Comparison of ENCODE assay signal across 12 mouse cellular contexts in genomic region chr9:49935555-49936376, GRCm38 (mm10).
A peak's percentile ranks its signal among the peaks of the same experiment; 100 is the strongest.
DNase-seq lines count a peak whose midpoint lies in the region; ATAC-seq and TF ChIP-seq lines count a peak whose summit lies in the region.
"Had no signal": no experiment of that assay in that cellular context is flagged by ENCODE, and none has a peak within 500 bp of the region (broad histone marks: within the 10 kb centered on the region; RNA-seq: fewer than 3 reads in every experiment).

No protein-coding gene starts in this region.

- TF ChIP-seq POLR2A in ES-Bruce4 (IDR thresholded peaks at IDR 0.05; ENCODE audit: insufficient read depth, low read length) = no peak

- H3K4me1 ChIP-seq in forebrain, embryonic 11.5 days (replicated peaks; ENCODE audit: control insufficient read depth, insufficient read depth, low read length) = peaks cover 6% of the 10 kb centered on the region; the same call in 1 of the 2 replicates
- H3K4me1 ChIP-seq in forebrain, embryonic 10.5 days = peaks cover 18% of the 10 kb centered on the region
- no peaks in the 10 kb centered on the region for H3K4me1 ChIP-seq in ES-Bruce4 (ENCODE audit: control insufficient read depth, insufficient read depth, low read length)
- H3K4me1 ChIP-seq in forebrain, embryonic 12.5 days = peaks cover 15% of the 10 kb centered on the region
- H3K4me1 ChIP-seq: heart, embryonic 12.5 days; stomach, embryonic 15.5 days had no signal

- H3K4me3 ChIP-seq in forebrain, embryonic 11.5 days (ENCODE audit: low read depth, low read length) = no peak overlapping the region
- H3K4me3 ChIP-seq in forebrain, embryonic 10.5 days = no peak overlapping the region
- H3K4me3 ChIP-seq in ES-Bruce4 (ENCODE audit: low read depth, low read length) = no peak overlapping the region
- no peak overlapping the region for H3K4me3 ChIP-seq in forebrain, embryonic 12.5 days (replicated peaks)
- H3K4me3 ChIP-seq: heart, embryonic 12.5 days; limb, embryonic 10.5 days; stomach, embryonic 15.5 days had no signal

- TF ChIP-seq EP300 in ES-Bruce4 (IDR thresholded peaks at IDR 0.05; ENCODE audit: insufficient read depth, low read depth, low read length) = peak; percentile 85

- DNase-seq in forebrain, embryonic 11.5 days (ENCODE audit: low spot score) = no peak
- DNase-seq in forebrain, embryonic 10.5 days (ENCODE audit: extremely low spot score, low spot score) = no peak
- peak; percentile 40 for DNase-seq in mesoderm, embryonic 11.5 days (ENCODE audit: low read depth, low spot score)
- DNase-seq in thymus, postnatal 0 days (ENCODE audit: low spot score) = no peak
- no peak for DNase-seq in cerebellum, adult 11-12 months
- DNase-seq: kidney, adult 2 months had no signal

- H3K9me3 ChIP-seq in forebrain, embryonic 11.5 days (ENCODE audit: control insufficient read depth, low read length) = no peaks in the 10 kb centered on the region
- H3K9me3 ChIP-seq in forebrain, embryonic 10.5 days = no peaks in the 10 kb centered on the region
- H3K9me3 ChIP-seq in ES-Bruce4 (replicated peaks; ENCODE audit: control insufficient read depth, insufficient read depth, low read length, poor library complexity, severe bottlenecking) = no peaks in the 10 kb centered on the region
- H3K9me3 ChIP-seq in forebrain, embryonic 12.5 days = no peaks in the 10 kb centered on the region
- H3K9me3 ChIP-seq: heart, embryonic 12.5 days; limb, embryonic 10.5 days; stomach, embryonic 15.5 days had no signal

- no peak for TF ChIP-seq CTCF in ES-Bruce4 (IDR thresholded peaks at IDR 0.05; ENCODE audit: low read depth, low read length)

- no peak overlapping the region for H3K4me2 ChIP-seq in forebrain, embryonic 11.5 days (ENCODE audit: low read depth, low read length, severe bottlenecking)
- no peak overlapping the region for H3K4me2 ChIP-seq in forebrain, embryonic 12.5 days
- H3K4me2 ChIP-seq: heart, embryonic 12.5 days; stomach, embryonic 15.5 days had no signal

- H3K9ac ChIP-seq in forebrain, embryonic 11.5 days (ENCODE audit: low read length) = 0 out of 2 replicates have a peak overlapping the region, but pooled peaks have one; percentile 14
- no peak overlapping the region for H3K9ac ChIP-seq in ES-Bruce4 (ENCODE audit: low read depth, poor library complexity, severe bottlenecking)
- H3K9ac ChIP-seq in forebrain, embryonic 12.5 days = no peak overlapping the region
- H3K9ac ChIP-seq: heart, embryonic 12.5 days; stomach, embryonic 15.5 days had no signal

- H3K27me3 ChIP-seq in forebrain, embryonic 11.5 days (ENCODE audit: control insufficient read depth, insufficient read depth, low read length) = 0 out of 2 replicates have a peak, but pooled peaks cover 2% of the 10 kb centered on the region
- H3K27me3 ChIP-seq in forebrain, embryonic 10.5 days (ENCODE audit: poor library complexity, severe bottlenecking) = 0 out of 2 replicates have a peak, but pooled peaks cover 4% of the 10 kb centered on the region
- H3K27me3 ChIP-seq in ES-Bruce4 (ENCODE audit: control insufficient read depth, insufficient read depth, low read length, poor library complexity, severe bottlenecking) = no peaks in the 10 kb centered on the region
- H3K27me3 ChIP-seq in forebrain, embryonic 12.5 days = peaks cover 8% of the 10 kb centered on the region; the same call in 1 of the 2 replicates
- H3K27me3 ChIP-seq: heart, embryonic 12.5 days; stomach, embryonic 15.5 days had no signal

- 7% methylated on average over 9 of the region's 9 CpGs for WGBS in forebrain, embryonic 11.5 days
- 10% methylated on average over 9 of the region's 9 CpGs for WGBS in forebrain, embryonic 10.5 days
- 4% methylated on average over 9 of the region's 9 CpGs for WGBS in forebrain, embryonic 12.5 days

- H3K36me3 ChIP-seq in forebrain, embryonic 11.5 days (ENCODE audit: control insufficient read depth, insufficient read depth, low read length) = no peaks in the 10 kb centered on the region
- H3K36me3 ChIP-seq in forebrain, embryonic 10.5 days (replicated peaks) = no peaks in the 10 kb centered on the region
- no peaks in the 10 kb centered on the region for H3K36me3 ChIP-seq in ES-Bruce4 (ENCODE audit: control insufficient read depth, insufficient read depth, low read length, poor library complexity, severe bottlenecking)
- no peaks in the 10 kb centered on the region for H3K36me3 ChIP-seq in forebrain, embryonic 12.5 days (replicated peaks)
- H3K36me3 ChIP-seq: heart, embryonic 12.5 days; limb, embryonic 10.5 days; stomach, embryonic 15.5 days had no signal

- no peak overlapping the region for H3K27ac ChIP-seq in forebrain, embryonic 11.5 days (ENCODE audit: low read depth, low read length)
- no peak overlapping the region for H3K27ac ChIP-seq in forebrain, embryonic 10.5 days
- H3K27ac ChIP-seq in ES-Bruce4 (ENCODE audit: insufficient read depth, low read length) = peak overlapping the region; percentile 51; the same call in 1 of the 2 replicates
- no peak overlapping the region for H3K27ac ChIP-seq in forebrain, embryonic 12.5 days
- H3K27ac ChIP-seq: limb, embryonic 10.5 days; stomach, embryonic 15.5 days had no signal

- no peak for ATAC-seq in forebrain, embryonic 11.5 days (replicated peaks; ENCODE audit: low FRiP score)
- peak; percentile 61; the same call in 1 of the 2 replicates for ATAC-seq in forebrain, embryonic 12.5 days (ENCODE audit: low FRiP score)
- no peak for ATAC-seq in monocyte, adult 5-6 weeks (replicated peaks; ENCODE audit: insufficient number of reproducible peaks, low FRiP score, low TSS enrichment, poor library complexity, severe bottlenecking)
